Mouse (Mus musculus) lung, embryonic 15.5 days (tissue): ENCODE data around the gene Gmpr2. TPM values are rescaled to one million over a fixed set of nuclear protein-coding genes. Genes with fewer than 3 reads are reported as not detected.

Experiments used
- ATAC-seq: fragments of 200-750 bp; cut with Nextera tagmentation; 2 replicates; pipeline ENCODE4 v1.8.0; 2017; ENCODE audit warnings: moderate number of reproducible peaks, borderline replicate concordance; ENCODE audit not compliant: low FRiP score, low TSS enrichment; ENCODE audit errors: extremely low read depth
- H3K27ac ChIP-seq: fragments of 300-500 bp; sonication (generic); 2 replicates; pipeline ENCODE4 v1.5.1; 2015; ENCODE audit warnings: moderate library complexity, mild to moderate bottlenecking, inconsistent platforms
- H3K27me3 ChIP-seq: fragments of 300-500 bp; sonication (generic); 2 replicates; pipeline ENCODE4 v1.6.1; 2015; ENCODE audit warnings: inconsistent platforms
- H3K36me3 ChIP-seq: fragments of 300-500 bp; sonication (generic); 2 replicates; pipeline ENCODE4 v1.6.1; 2015; ENCODE audit warnings: inconsistent platforms
- H3K4me1 ChIP-seq: fragments of 300-500 bp; sonication (generic); 2 replicates; pipeline ENCODE4 v1.6.1; 2015; ENCODE audit warnings: inconsistent platforms
- H3K4me2 ChIP-seq: fragments of 300-500 bp; sonication (generic); 2 replicates; pipeline ENCODE4 v1.6.1; 2015; ENCODE audit warnings: inconsistent platforms, mild to moderate bottlenecking, moderate library complexity
- H3K4me3 ChIP-seq: fragments of 300-500 bp; sonication (generic); 2 replicates; pipeline ENCODE4 v1.5.1; 2015; ENCODE audit warnings: mild to moderate bottlenecking, inconsistent platforms
- H3K9ac ChIP-seq: fragments of 300-500 bp; sonication (generic); 2 replicates; pipeline ENCODE4 v1.6.1; 2015; ENCODE audit warnings: inconsistent platforms
- H3K9me3 ChIP-seq: fragments of 300-500 bp; sonication (generic); 2 replicates; pipeline ENCODE4 v1.6.1; 2016; ENCODE audit warnings: inconsistent platforms
- WGBS: fragments of 180-500 bp; shearing (Covaris S2); methylation state at CpG from one replicate; pipeline ENCODE4 v1.1.7; 2015; 5-methylcytosine and 5-hydroxymethylcytosine counted together
- polyA plus RNA-seq: library from polyadenylated mRNA; unstranded; fragments of >200 nt; fragmentation: Nextera tagmentation; extraction: Ambion mirVana; gene quantifications from 2 replicates; pipeline ENCODE4 v1.2.1, GENCODE M21; 2015

The Gmpr2 gene
- polyA plus RNA-seq, 1 experiment from 2014 or later, result 68.1 TPM

DNA sequence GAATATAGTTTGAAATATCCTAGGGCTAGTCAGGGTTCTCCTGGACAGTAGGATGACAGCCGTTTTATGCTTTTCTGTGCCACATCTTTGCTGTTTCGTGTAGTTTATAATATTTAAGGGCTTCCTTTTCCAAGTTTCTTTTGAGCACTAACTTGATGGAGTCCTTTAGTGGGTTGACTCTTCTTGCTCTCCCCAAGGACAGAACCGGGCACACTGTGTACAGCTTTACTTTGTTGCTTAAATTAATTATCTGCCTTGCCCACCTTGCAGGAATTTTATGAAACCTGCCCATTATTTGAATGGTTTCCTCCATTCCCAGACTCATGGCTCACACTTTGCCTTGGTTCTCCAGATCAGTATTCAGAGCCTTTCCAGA, 10.4 kb downstream of the Gmpr2 start:
- H3K4me1 ChIP-seq, result peaks cover 16% of the 10 kb centered on the region
- H3K9ac ChIP-seq, result peak overlapping the region; percentile 81
- peak overlapping the region; percentile 85 for H3K4me3 ChIP-seq
- no peaks in the 10 kb centered on the region for H3K27me3 ChIP-seq
- WGBS, result 14% methylated on average over 3 of the region's 3 CpGs
- peak overlapping the region; percentile 91 for H3K27ac ChIP-seq
- H3K9me3 ChIP-seq, result no peaks in the 10 kb centered on the region
- H3K36me3 ChIP-seq, result peaks cover 34% of the 10 kb centered on the region
- peak overlapping the region; percentile 81 for H3K4me2 ChIP-seq
- no peak for ATAC-seq

- ATAC-seq, result no peak
- no peaks in the 10 kb centered on the region for H3K27me3 ChIP-seq
Observed at GRCm38 (mm10) chr14:55689433-55689832, 17.7 kb downstream of the Gmpr2 start.

DNA sequence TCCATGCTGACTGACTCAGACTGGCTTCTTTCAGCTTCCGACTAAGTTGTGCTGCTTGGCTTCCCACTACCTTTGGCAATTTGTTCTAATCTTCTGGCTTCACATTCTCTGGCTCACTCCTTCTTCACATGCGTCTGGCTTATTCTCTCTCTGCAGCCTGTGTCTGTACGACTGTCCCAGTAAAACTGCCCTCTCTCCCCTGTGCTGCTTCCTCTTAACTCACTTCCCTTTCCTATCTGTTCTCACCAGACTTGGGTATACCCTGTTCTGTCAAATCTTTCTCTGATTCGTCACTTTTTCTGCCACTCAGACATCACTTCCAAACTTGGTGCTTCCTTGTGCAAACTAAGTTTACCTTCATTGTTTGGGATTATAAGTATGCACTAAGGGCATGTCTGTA, 25.5 kb downstream of the Gmpr2 start:
- Histone ChIP-seq H3K4me1 (no peaks in the 10 kb centered on the region), H3K9me3 (no peaks in the 10 kb centered on the region), H3K4me2 (no peak overlapping the region), H3K4me3 (no peak overlapping the region), H3K27me3 (no peaks in the 10 kb centered on the region), H3K9ac (no peak overlapping the region), H3K36me3 (no peaks in the 10 kb centered on the region), H3K27ac (no peak overlapping the region)
- 76% methylated on average over 4 of the region's 4 CpGs for WGBS
- no peak for ATAC-seq

More at GRCm38 (mm10) chr14:55689433-55689832, 17.7 kb downstream of the Gmpr2 start:
- WGBS, result 70% methylated on average over 10 of the region's 10 CpGs
- Histone ChIP-seq H3K4me3 (no peak overlapping the region), H3K4me2 (no peak overlapping the region), H3K9ac (no peak overlapping the region), H3K36me3 (no peaks in the 10 kb centered on the region), H3K9me3 (no peaks in the 10 kb centered on the region), H3K27ac (no peak overlapping the region), H3K4me1 (no peaks in the 10 kb centered on the region)

DNA sequence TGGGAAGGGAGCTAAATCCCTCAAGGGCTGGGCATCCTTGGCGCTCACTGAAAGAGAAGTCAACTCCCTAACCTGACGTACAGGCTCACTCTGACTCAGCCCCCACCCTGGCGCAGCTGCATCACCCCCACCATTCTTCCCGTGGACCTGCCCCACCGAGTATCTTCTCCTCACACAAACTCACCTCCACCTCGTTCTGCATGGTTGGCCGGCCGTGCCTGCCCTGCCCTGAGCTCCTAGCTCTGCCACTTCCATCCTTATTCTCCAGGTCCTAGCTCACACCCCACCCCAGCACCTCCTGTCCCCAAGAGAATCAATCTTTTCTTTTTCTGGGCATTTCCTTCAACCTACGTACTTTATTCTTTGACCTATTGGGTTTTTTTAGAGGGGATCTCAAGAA, 29.4 kb downstream of the Gmpr2 start:
- H3K9ac ChIP-seq, result no peak overlapping the region
- H3K9me3 ChIP-seq, result no peaks in the 10 kb centered on the region
- no peaks in the 10 kb centered on the region for H3K4me1 ChIP-seq
- no peaks in the 10 kb centered on the region for H3K36me3 ChIP-seq
- no peak overlapping the region for H3K27ac ChIP-seq
- 64% methylated on average over 9 of the region's 9 CpGs for WGBS
- H3K4me2 ChIP-seq, result no peak overlapping the region
- no peak overlapping the region for H3K4me3 ChIP-seq
- H3K27me3 ChIP-seq, result no peaks in the 10 kb centered on the region
- no peak for ATAC-seq

- H3K36me3 ChIP-seq, result no peaks in the 10 kb centered on the region
- 42% methylated on average over 6 of the region's 6 CpGs for WGBS
Observed at GRCm38 (mm10) chr14:55702761-55703160, 31.0 kb downstream of the Gmpr2 start.

DNA sequence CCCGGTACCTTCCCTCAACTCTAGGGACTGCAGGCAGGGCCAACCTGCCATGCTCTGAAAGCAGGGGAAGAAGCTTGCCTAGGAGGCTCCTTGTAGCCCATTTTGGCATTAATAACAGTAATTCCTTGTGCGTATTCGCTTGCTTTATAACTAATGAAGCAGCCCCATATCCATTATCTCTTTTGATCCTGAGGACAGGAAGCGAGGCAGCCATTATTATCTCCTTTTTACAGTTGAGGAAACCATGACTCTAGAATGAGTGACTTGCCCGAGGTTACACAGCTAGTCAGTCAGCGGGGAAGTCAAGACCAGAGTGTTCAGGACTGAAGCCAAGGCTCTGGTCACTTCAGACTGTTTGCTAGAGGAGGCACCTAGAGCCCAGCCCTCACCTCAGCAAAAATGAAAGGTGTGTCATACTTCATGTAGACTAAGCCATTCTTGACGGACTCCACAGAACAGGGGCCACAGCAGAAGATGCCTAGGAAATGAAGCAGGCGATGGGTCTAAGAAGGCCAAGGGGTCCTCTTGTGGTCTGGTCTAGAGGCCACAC, 34.4 kb downstream of the Gmpr2 start:
- no peak overlapping the region for H3K9ac ChIP-seq
- no peak for ATAC-seq
- H3K27me3 ChIP-seq, result no peaks in the 10 kb centered on the region
- no peak overlapping the region for H3K4me3 ChIP-seq
- no peak overlapping the region for H3K27ac ChIP-seq
- H3K4me1 ChIP-seq, result no peaks in the 10 kb centered on the region
- H3K36me3 ChIP-seq, result no peaks in the 10 kb centered on the region
- H3K9me3 ChIP-seq, result no peaks in the 10 kb centered on the region
- 85% methylated on average over 8 of the region's 8 CpGs for WGBS
- no peak overlapping the region for H3K4me2 ChIP-seq

More at GRCm38 (mm10) chr14:55702761-55703160, 31.0 kb downstream of the Gmpr2 start:
- H3K9me3 ChIP-seq, result no peaks in the 10 kb centered on the region
- no peaks in the 10 kb centered on the region for H3K27me3 ChIP-seq
- no peaks in the 10 kb centered on the region for H3K4me1 ChIP-seq
- no peak overlapping the region for H3K4me2 ChIP-seq
- no peak overlapping the region for H3K4me3 ChIP-seq
- ATAC-seq, result no peak
- no peak overlapping the region for H3K9ac ChIP-seq
- H3K27ac ChIP-seq, result no peak overlapping the region

DNA sequence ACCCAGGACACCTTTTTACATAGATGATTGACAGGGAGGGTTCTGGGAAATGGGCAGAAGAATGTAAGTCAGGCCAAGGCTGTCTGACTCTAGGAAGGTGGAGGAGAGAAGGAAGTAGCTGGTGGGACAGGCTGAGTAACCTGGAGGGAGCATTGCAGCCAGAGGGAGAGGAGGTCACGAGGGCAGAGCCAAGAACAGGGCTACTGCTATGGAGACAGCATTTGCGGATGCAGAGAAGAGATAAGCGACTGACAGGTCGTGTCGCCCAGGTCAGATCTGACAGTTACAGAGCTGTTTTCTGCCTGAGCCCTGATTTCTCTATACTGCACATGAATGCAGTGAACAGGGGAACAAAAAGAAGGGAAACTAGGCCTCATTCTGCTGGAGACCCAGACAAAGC, 35.7 kb downstream of the Gmpr2 start:
- no peaks in the 10 kb centered on the region for H3K36me3 ChIP-seq
- 63% methylated on average over 5 of the region's 5 CpGs for WGBS
- H3K4me3 ChIP-seq, result no peak overlapping the region
- ATAC-seq, result no peak
- no peaks in the 10 kb centered on the region for H3K27me3 ChIP-seq
- no peak overlapping the region for H3K4me2 ChIP-seq
- no peak overlapping the region for H3K27ac ChIP-seq
- no peaks in the 10 kb centered on the region for H3K9me3 ChIP-seq
- no peak overlapping the region for H3K9ac ChIP-seq
- H3K4me1 ChIP-seq, result no peaks in the 10 kb centered on the region

DNA sequence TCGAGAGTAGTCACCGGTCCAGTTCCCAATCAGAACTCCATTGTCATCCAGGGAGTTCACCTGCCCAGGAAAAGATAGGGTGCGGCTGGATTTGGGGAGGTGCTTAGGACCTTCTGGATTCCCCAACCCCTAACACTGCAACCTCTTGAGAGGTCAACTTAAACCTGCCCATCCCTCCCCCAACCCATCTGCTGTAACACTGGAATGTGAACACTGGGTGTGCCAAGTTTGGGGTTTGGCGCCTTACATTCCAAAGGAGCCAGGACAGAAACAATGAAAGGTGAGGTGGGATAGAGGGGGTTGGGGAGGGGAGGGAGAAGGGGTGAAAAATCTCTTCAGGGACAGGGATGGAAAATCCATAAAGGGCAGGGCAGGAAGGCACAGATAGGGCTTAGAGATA, 37.8 kb downstream of the Gmpr2 start:
- Histone ChIP-seq H3K9me3 (no peaks in the 10 kb centered on the region), H3K4me3 (no peak overlapping the region), H3K4me1 (peaks cover 9% of the 10 kb centered on the region), H3K9ac (no peak overlapping the region), H3K36me3 (no peaks in the 10 kb centered on the region), H3K27ac (no peak overlapping the region), H3K27me3 (peaks cover 5% of the 10 kb centered on the region), H3K4me2 (no peak overlapping the region)
- ATAC-seq, result no peak
- 78% methylated on average over 4 of the region's 4 CpGs for whole genome bisulfite sequencing

DNA sequence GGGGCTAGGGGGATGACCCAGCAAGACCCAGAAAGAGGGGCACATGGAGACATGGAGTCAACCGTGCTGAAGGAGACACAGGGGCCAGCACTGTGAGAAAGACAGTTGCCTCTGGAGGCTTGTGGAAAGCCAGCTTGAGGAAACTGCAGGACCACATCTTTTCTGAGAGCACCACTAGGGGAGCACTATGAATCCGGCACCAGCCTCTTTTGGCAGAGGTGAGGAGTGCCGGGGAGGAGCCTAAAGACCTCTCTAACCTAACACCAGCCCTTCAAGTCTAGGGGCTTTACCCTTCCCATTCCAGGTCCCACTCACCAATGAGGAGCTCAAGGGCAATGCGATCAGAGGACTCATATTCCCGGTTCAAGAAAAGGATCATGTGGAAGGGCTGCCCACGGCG, 40.0 kb downstream of the Gmpr2 start:
- Histone ChIP-seq H3K27me3 (peaks cover 5% of the 10 kb centered on the region), H3K9ac (no peak overlapping the region), H3K9me3 (no peaks in the 10 kb centered on the region), H3K4me2 (no peak overlapping the region), H3K4me1 (peaks cover 19% of the 10 kb centered on the region), H3K36me3 (no peaks in the 10 kb centered on the region), H3K4me3 (no peak overlapping the region), H3K27ac (no peak overlapping the region)
- ATAC-seq, result no peak
- 76% methylated on average over 7 of the region's 7 CpGs for WGBS

DNA sequence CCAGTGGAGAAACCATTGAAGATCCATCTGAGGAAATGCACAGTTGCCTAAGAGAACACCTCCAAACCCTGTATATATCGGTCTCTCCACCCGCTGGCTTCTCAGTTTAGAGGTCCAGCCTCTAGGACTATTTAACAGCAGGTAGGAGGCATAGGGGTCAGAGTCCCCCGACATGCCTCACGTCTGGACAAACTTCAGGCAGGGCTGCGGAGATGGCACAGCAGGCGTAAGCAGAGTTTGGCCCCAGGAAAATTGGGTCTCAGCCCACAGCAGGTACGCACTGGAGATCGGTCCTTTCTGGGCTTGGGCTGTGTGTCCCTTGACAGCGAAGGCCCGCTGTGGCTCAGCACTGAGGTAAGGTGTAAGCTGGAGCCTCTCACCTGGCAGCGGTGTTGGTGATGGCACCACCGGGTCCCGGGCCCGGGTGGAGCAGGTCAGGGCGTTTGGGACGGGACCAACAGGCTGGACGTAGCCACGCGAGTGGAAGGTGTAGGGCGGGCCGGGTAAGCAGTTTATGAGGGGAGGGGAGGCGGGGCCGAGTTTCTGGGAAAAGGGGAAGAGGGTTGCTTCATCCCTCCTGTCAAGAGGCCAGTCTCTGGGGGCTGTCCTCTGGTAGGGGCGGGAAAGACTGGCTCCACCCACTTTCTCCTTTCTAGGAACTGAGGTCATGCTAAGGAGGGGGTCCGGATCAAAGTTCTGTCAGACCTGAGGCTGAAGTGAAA, 41.4 kb downstream of the Gmpr2 start:
- peak overlapping the region; percentile 67 for H3K27ac ChIP-seq
- peaks cover 19% of the 10 kb centered on the region for H3K4me1 ChIP-seq
- H3K36me3 ChIP-seq, result peaks cover 12% of the 10 kb centered on the region
- H3K4me2 ChIP-seq, result peak overlapping the region; percentile 54
- ATAC-seq, result peak; percentile 57; the same call in 1 of the 2 replicates
- 0 out of 2 replicates have a peak overlapping the region, but pooled peaks have one; percentile 23 for H3K9ac ChIP-seq
- H3K9me3 ChIP-seq, result no peaks in the 10 kb centered on the region
- H3K4me3 ChIP-seq, result peak overlapping the region; percentile 24
- peaks cover 5% of the 10 kb centered on the region for H3K27me3 ChIP-seq
- WGBS, result 12% methylated on average over 25 of the region's 25 CpGs

- WGBS, result 23% methylated on average over 4 of the region's 4 CpGs
- H3K27ac ChIP-seq, result peak within 1 kb of the TSS; percentile 67
- ATAC-seq, result 0 out of 2 replicates have a peak, but pooled peaks have one; percentile 15
Observed at GRCm38 (mm10) chr14:55713729-55714122, 42.0 kb downstream of the Gmpr2 start, which contains the start of gene Tgm1. TSS of gene Tgm1 (minus strand) at chr14:55713926.

GRCm38 (mm10) chr14:55714893-55715292, 43.2 kb downstream of the Gmpr2 start:
- Histone ChIP-seq H3K27ac (no peak overlapping the region), H3K27me3 (peaks cover 5% of the 10 kb centered on the region), H3K36me3 (peaks cover 20% of the 10 kb centered on the region), H3K4me2 (no peak overlapping the region), H3K9me3 (no peaks in the 10 kb centered on the region), H3K4me3 (no peak overlapping the region), H3K4me1 (peaks cover 19% of the 10 kb centered on the region), H3K9ac (no peak overlapping the region)
- WGBS, result 24% methylated on average over 6 of the region's 6 CpGs
- ATAC-seq, result no peak

More at GRCm38 (mm10) chr14:55713729-55714122, 42.0 kb downstream of the Gmpr2 start, which contains the start of gene Tgm1:
- 0 out of 2 replicates have a peak within 1 kb of the TSS, but pooled peaks have one; percentile 23 for H3K9ac ChIP-seq
- H3K27me3 ChIP-seq, result peaks cover 5% of the 10 kb centered on the region
- peaks cover 19% of the 10 kb centered on the region for H3K4me1 ChIP-seq
- peak within 1 kb of the TSS; percentile 24 for H3K4me3 ChIP-seq
- H3K36me3 ChIP-seq, result peaks cover 17% of the 10 kb centered on the region
- no peaks in the 10 kb centered on the region for H3K9me3 ChIP-seq
- H3K4me2 ChIP-seq, result peak within 1 kb of the TSS; percentile 54
